Mouse (Mus musculus) cortical plate, adult 2 months (tissue): ENCODE data around the gene Bglap.

Experiments used
- CTCF ChIP-seq: fragments of 200-500 bp; IDR thresholded peaks from 2 replicates; pipeline ENCODE4 v1.5.1; 2011; ENCODE audit warnings: mild to moderate bottlenecking, control low read depth, low read length; ENCODE audit not compliant: insufficient read depth; ENCODE audit errors: extremely low read depth
- POLR2A ChIP-seq: fragments of 200-500 bp; IDR thresholded peaks from 2 replicates; pipeline ENCODE4 v1.6.1; 2011; ENCODE audit warnings: mild to moderate bottlenecking, low read length, control low read depth; ENCODE audit not compliant: insufficient read depth; ENCODE audit errors: extremely low read depth

- TF ChIP-seq POLR2A (no peak), CTCF (no peak)
These were observed 45.9 kb downstream of the Bglap start for GRCm38 (mm10) chr3:88338316-88338715.
